ENCODE assay signal across 13 mouse cellular contexts in genomic region chr14:118750505-118751192, GRCm38 (mm10). TPM values are rescaled to one million over a fixed set of nuclear protein-coding genes. Genes with fewer than 3 reads are reported as not detected.
A peak's percentile ranks its signal among the peaks of the same experiment; 100 is the strongest.
DNase-seq lines count a peak whose midpoint lies in the region; ATAC-seq lines count a peak whose summit lies in the region.
"Had no signal": no experiment of that assay in that cellular context is flagged by ENCODE, and none has a peak within 500 bp of the region (broad histone marks: within the 10 kb centered on the region; RNA-seq: fewer than 3 reads in every experiment).

No protein-coding gene starts in this region.

- H3K4me1 ChIP-seq in liver, embryonic 13.5 days (replicated peaks): peaks cover 35% of the 10 kb centered on the region
- H3K4me1 ChIP-seq: hindbrain, embryonic 15.5 days; neural tube, embryonic 13.5 days had no signal

- H3K4me3 ChIP-seq in liver, embryonic 13.5 days (replicated peaks): no peak overlapping the region
- H3K4me3 ChIP-seq: hindbrain, embryonic 15.5 days; neural tube, embryonic 13.5 days had no signal

- ATAC-seq in liver, embryonic 13.5 days (ENCODE audit: low read depth): peak; percentile 99

- DNase-seq in frontal cortex, postnatal 36 days (ENCODE audit: low spot score in 2 of 2): peak; percentile 33 to 37
- no peak for DNase-seq in frontal cortex, postnatal 25 days (ENCODE audit: low spot score in 2 of 2)
- peak; percentile 51 for DNase-seq in right cerebral cortex, adult 18-20 months
- no peak for DNase-seq in right cerebral cortex, postnatal 14 days
- peak; percentile 73 for DNase-seq in liver, embryonic 13.5 days
- DNase-seq in telencephalon, adult 2 months (ENCODE audit: low read depth, low spot score): peak; percentile 18
- no peak for DNase-seq in cerebellum, adult 18-20 months
- DNase-seq in thymus, postnatal 0 days (ENCODE audit: low spot score): no peak
- DNase-seq: adrenal gland, adult 8-10 months; cerebellum, postnatal 14 days; lung, postnatal 10 days had no signal

- peak overlapping the region; percentile 49 for H3K9ac ChIP-seq in liver, embryonic 13.5 days
- H3K9ac ChIP-seq: hindbrain, embryonic 15.5 days; neural tube, embryonic 13.5 days had no signal

- 0 out of 2 replicates have a peak, but pooled peaks cover 4% of the 10 kb centered on the region for H3K27me3 ChIP-seq in liver, embryonic 13.5 days
- H3K27me3 ChIP-seq: hindbrain, embryonic 15.5 days; neural tube, embryonic 13.5 days had no signal

- peak overlapping the region; percentile 91 for H3K27ac ChIP-seq in liver, embryonic 13.5 days
- H3K27ac ChIP-seq: hindbrain, embryonic 15.5 days; neural tube, embryonic 13.5 days had no signal

- no peaks in the 10 kb centered on the region for H3K36me3 ChIP-seq in liver, embryonic 13.5 days
- H3K36me3 ChIP-seq: hindbrain, embryonic 15.5 days; neural tube, embryonic 13.5 days had no signal

- H3K9me3 ChIP-seq in liver, embryonic 13.5 days (replicated peaks): no peaks in the 10 kb centered on the region
- H3K9me3 ChIP-seq: hindbrain, embryonic 15.5 days; neural tube, embryonic 13.5 days had no signal

- 43% methylated on average over 6 of the region's 6 CpGs for WGBS in liver, embryonic 13.5 days (ENCODE audit: insufficient replicate concordance)

- peak overlapping the region; percentile 45 for H3K4me2 ChIP-seq in liver, embryonic 13.5 days
- H3K4me2 ChIP-seq: hindbrain, embryonic 15.5 days; neural tube, embryonic 13.5 days had no signal

RNA-seq across cellular contexts. Expression of gene Cldn10, which starts 37.1 kb away (rescaled TPM):
- polyA plus RNA-seq in liver, embryonic 13.5 days (2015; fragmentation: Nextera tagmentation; extraction: Ambion mirVana): 0.20 and 0.51 TPM in 2 replicates
- 1.7 TPM in 2 replicates for polyA plus RNA-seq in thymus, postnatal 0 days (2015; fragmentation: Nextera tagmentation; extraction: Ambion mirVana)

RNA-seq across cellular contexts. Expression of gene Abcc4, which starts 44.6 kb away (rescaled TPM):
- 1.7 and 2.4 TPM in 2 replicates for polyA plus RNA-seq in liver, embryonic 13.5 days (2015; fragmentation: Nextera tagmentation; extraction: Ambion mirVana)
- 3.3 and 3.5 TPM in 2 replicates for polyA plus RNA-seq in thymus, postnatal 0 days (2015; fragmentation: Nextera tagmentation; extraction: Ambion mirVana)

Comparison
In these comparisons a context has a peak if more than half of its experiments do, and no peak if none do; other contexts are left out.
1. DNase-seq: peak in frontal cortex, postnatal 36 days (2 of 2), right cerebral cortex, adult 18-20 months (single experiment), liver, embryonic 13.5 days (single experiment) and telencephalon, adult 2 months (single experiment); none in frontal cortex, postnatal 25 days (0 of 2), right cerebral cortex, postnatal 14 days (single experiment), cerebellum, adult 18-20 months (0 of 2) and thymus, postnatal 0 days (single experiment).